Mouse (Mus musculus) bone marrow, adult 2 months (tissue): ENCODE results near the gene Pcdh8.

Experiments
- CTCF ChIP-seq: fragments of 200-500 bp; IDR thresholded peaks from 2 replicates; pipeline ENCODE4 v1.5.1; 2011; ENCODE audit warnings: low read length, control low read depth; ENCODE audit not compliant: control insufficient read depth, insufficient read depth
- POLR2A ChIP-seq: fragments of 200-500 bp; IDR thresholded peaks from 2 replicates; pipeline ENCODE4 v1.6.1; 2011; ENCODE audit warnings: low read depth, mild to moderate bottlenecking, control low read depth, low read length, borderline replicate concordance; ENCODE audit not compliant: control insufficient read depth

GRCm38 (mm10) chr14:79768076-79768830 is 2.9 kb downstream of the Pcdh8 start:
- TF ChIP-seq POLR2A = no peak
- no peak for TF ChIP-seq CTCF
